Mouse (Mus musculus) heart, adult 2 months (tissue): Measurements from ENCODE around the gene Rgs16.

Experiments used
- CTCF ChIP-seq: fragments of 200-600 bp; IDR thresholded peaks from 2 replicates; pipeline ENCODE4 v1.8.1; 2022; ENCODE audit warnings: antibody characterized with exemption, mild to moderate bottlenecking, moderate library complexity
- EP300 ChIP-seq: fragments of 200-500 bp; IDR thresholded peaks from 2 replicates; pipeline ENCODE4 v1.6.1; 2011; ENCODE audit warnings: low read depth, low read length, control low read depth; ENCODE audit not compliant: insufficient read depth
- POLR2A ChIP-seq: fragments of 200-500 bp; IDR thresholded peaks from 2 replicates; pipeline ENCODE4 v1.6.1; 2011; ENCODE audit warnings: mild to moderate bottlenecking, low read depth, low read length, control low read depth; ENCODE audit not compliant: insufficient read depth

DNA sequence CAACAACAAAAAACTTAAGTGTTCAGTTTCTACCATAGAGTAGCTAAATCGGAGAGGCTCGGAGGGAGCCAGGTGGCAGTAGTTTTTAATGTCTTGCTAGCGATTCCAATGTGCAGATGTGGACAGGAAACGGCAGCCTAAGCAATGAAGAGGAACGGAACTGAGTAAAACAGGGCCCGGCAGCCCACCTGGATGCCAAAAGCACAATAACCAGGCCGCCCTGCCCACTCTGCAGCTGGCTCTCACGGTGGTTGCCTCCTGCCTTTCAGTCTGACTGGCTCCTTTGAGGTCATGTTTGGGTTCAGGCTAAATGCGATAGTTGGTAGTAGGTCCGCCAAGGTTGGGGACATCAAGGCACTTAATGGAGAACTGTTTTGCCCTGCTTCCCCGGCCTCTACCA lies 44.1 kb upstream of the Rgs16 start:
- TF ChIP-seq CTCF: no peak
- TF ChIP-seq POLR2A: no peak
- TF ChIP-seq EP300: no peak
